ENCODE assay signal across 8 mouse cellular contexts in genomic region chr8:123234918-123235519, GRCm38 (mm10). TPM values are rescaled to one million over a fixed set of nuclear protein-coding genes. Genes with fewer than 3 reads are reported as not detected.
DNase-seq lines count a peak whose midpoint lies in the region; ATAC-seq lines count a peak whose summit lies in the region.

No protein-coding gene starts in this region.

- 42% methylated on average over 13 of the region's 13 CpGs for WGBS in embryonic facial prominence, embryonic 10.5 days
- 30% methylated on average over 13 of the region's 13 CpGs for WGBS in hindbrain, embryonic 16.5 days
- WGBS in liver, embryonic 11.5 days: 38% methylated on average over 13 of the region's 13 CpGs

- DNase-seq in embryo, embryonic 10 days (ENCODE audit: low spot score): peak; percentile 11
- no peak for DNase-seq in embryo, embryonic 9.5 days (ENCODE audit: extremely low spot score)
- DNase-seq in CD4-positive helper T cell, adult 2 months (ENCODE audit: low read depth, low spot score): peak; percentile 44
- DNase-seq in embryonic facial prominence, embryonic 10.5 days (ENCODE audit: low spot score): peak; percentile 23
- no peak for DNase-seq in liver, embryonic 11.5 days (ENCODE audit: low spot score)
- DNase-seq in right cerebral cortex, postnatal 4 days: peak; percentile 42

- H3K4me1 ChIP-seq in embryonic facial prominence, embryonic 10.5 days: peaks cover 30% of the 10 kb centered on the region
- peaks cover 16% of the 10 kb centered on the region for H3K4me1 ChIP-seq in hindbrain, embryonic 16.5 days (ENCODE audit: control insufficient read depth, insufficient read depth, low read depth, low read length)
- H3K4me1 ChIP-seq in liver, embryonic 11.5 days (replicated peaks; ENCODE audit: control insufficient read depth, insufficient read depth, low read length): peaks cover 10% of the 10 kb centered on the region

- ATAC-seq in hindbrain, embryonic 16.5 days: peak; percentile 16; the same call in 1 of the 2 replicates
- no peak for ATAC-seq in liver, embryonic 11.5 days (replicated peaks; ENCODE audit: low FRiP score)
- no peak for ATAC-seq in megakaryocyte progenitor cell, adult 5-6 weeks (replicated peaks; ENCODE audit: poor library complexity)

- no peak overlapping the region; the same call in 1 of the 2 replicates for H3K27ac ChIP-seq in embryonic facial prominence, embryonic 10.5 days (replicated peaks)
- no peak overlapping the region for H3K27ac ChIP-seq in hindbrain, embryonic 16.5 days (ENCODE audit: low read depth, low read length)
- no peak overlapping the region for H3K27ac ChIP-seq in liver, embryonic 11.5 days (ENCODE audit: low read depth, low read length)

- peak overlapping the region; percentile 57 for H3K4me3 ChIP-seq in embryonic facial prominence, embryonic 10.5 days
- H3K4me3 ChIP-seq in hindbrain, embryonic 16.5 days (ENCODE audit: low read length): peak overlapping the region; percentile 54
- peak overlapping the region; percentile 60 for H3K4me3 ChIP-seq in liver, embryonic 11.5 days (ENCODE audit: low read depth, low read length)

- H3K36me3 ChIP-seq in embryonic facial prominence, embryonic 10.5 days (replicated peaks): peaks cover 12% of the 10 kb centered on the region
- no peaks in the 10 kb centered on the region for H3K36me3 ChIP-seq in hindbrain, embryonic 16.5 days (ENCODE audit: control insufficient read depth, insufficient read depth, low read length)
- no peaks in the 10 kb centered on the region for H3K36me3 ChIP-seq in liver, embryonic 11.5 days (ENCODE audit: control insufficient read depth, insufficient read depth, low read length)

- peaks cover 51% of the 10 kb centered on the region for H3K27me3 ChIP-seq in embryonic facial prominence, embryonic 10.5 days (replicated peaks; ENCODE audit: low read depth, poor library complexity, severe bottlenecking)
- H3K27me3 ChIP-seq in hindbrain, embryonic 16.5 days (replicated peaks; ENCODE audit: control insufficient read depth, insufficient read depth, low read length): 0 out of 2 replicates have a peak, but pooled peaks cover 2% of the 10 kb centered on the region
- H3K27me3 ChIP-seq in liver, embryonic 11.5 days (replicated peaks; ENCODE audit: control insufficient read depth, insufficient read depth, low read length): peaks cover 16% of the 10 kb centered on the region

- no peaks in the 10 kb centered on the region for H3K9me3 ChIP-seq in embryonic facial prominence, embryonic 10.5 days
- H3K9me3 ChIP-seq in hindbrain, embryonic 16.5 days (ENCODE audit: control insufficient read depth, low read length): no peaks in the 10 kb centered on the region
- no peaks in the 10 kb centered on the region for H3K9me3 ChIP-seq in liver, embryonic 11.5 days (ENCODE audit: control insufficient read depth, low read length)

- peak overlapping the region; percentile 93 for H3K4me2 ChIP-seq in hindbrain, embryonic 16.5 days (ENCODE audit: low read length)
- H3K4me2 ChIP-seq in liver, embryonic 11.5 days: peak overlapping the region; percentile 99

- H3K9ac ChIP-seq in hindbrain, embryonic 16.5 days (ENCODE audit: low read depth, low read length): peak overlapping the region; percentile 75
- H3K9ac ChIP-seq in liver, embryonic 11.5 days (ENCODE audit: low read depth, low read length): peak overlapping the region; percentile 62; the same call in 1 of the 2 replicates

RNA-seq across cellular contexts. Expression of gene Spata2l, which starts 1.0 kb away (rescaled TPM):
- 1.6 and 3.0 TPM in 2 replicates for polyA plus RNA-seq in embryonic facial prominence, embryonic 10.5 days (2016; fragmentation: Nextera tagmentation; extraction: Ambion mirVana)
- 13.0 and 13.8 TPM in 2 replicates for polyA plus RNA-seq in hindbrain, embryonic 16.5 days (2015; fragmentation: Nextera tagmentation; extraction: Ambion mirVana)
- 2.0 and 2.2 TPM in 2 replicates for polyA plus RNA-seq in liver, embryonic 11.5 days (2014; fragmentation: Nextera tagmentation; extraction: Ambion mirVana)
- 1.7 and 2.1 TPM in 2 replicates for total RNA-seq in megakaryocyte progenitor cell, adult 5-6 weeks (2015)
- total RNA-seq in megakaryocyte progenitor cell, adult 5-6 weeks (2017): 1.2 and 1.7 TPM in 2 replicates

RNA-seq across cellular contexts. Expression of gene Cdk10, which starts 10.4 kb away (rescaled TPM):
- polyA plus RNA-seq in embryonic facial prominence, embryonic 10.5 days (2016; fragmentation: Nextera tagmentation; extraction: Ambion mirVana): 35.1 and 36.4 TPM in 2 replicates
- 47.2 and 53.3 TPM in 2 replicates for polyA plus RNA-seq in hindbrain, embryonic 16.5 days (2015; fragmentation: Nextera tagmentation; extraction: Ambion mirVana)
- 22.8 and 25.0 TPM in 2 replicates for polyA plus RNA-seq in liver, embryonic 11.5 days (2014; fragmentation: Nextera tagmentation; extraction: Ambion mirVana)
- total RNA-seq in megakaryocyte progenitor cell, adult 5-6 weeks (2015): 16.1 and 17.1 TPM in 2 replicates
- total RNA-seq in megakaryocyte progenitor cell, adult 5-6 weeks (2017): 34.9 and 38.6 TPM in 2 replicates

RNA-seq across cellular contexts. Expression of gene Zfp276, which starts 19.0 kb away (rescaled TPM):
- polyA plus RNA-seq in embryonic facial prominence, embryonic 10.5 days (2016; fragmentation: Nextera tagmentation; extraction: Ambion mirVana): 29.4 and 31.1 TPM in 2 replicates
- polyA plus RNA-seq in hindbrain, embryonic 16.5 days (2015; fragmentation: Nextera tagmentation; extraction: Ambion mirVana): 22.4 and 25.2 TPM in 2 replicates
- polyA plus RNA-seq in liver, embryonic 11.5 days (2014; fragmentation: Nextera tagmentation; extraction: Ambion mirVana): 16.0 and 18.8 TPM in 2 replicates
- total RNA-seq in megakaryocyte progenitor cell, adult 5-6 weeks (2015): 6.8 and 8.8 TPM in 2 replicates
- 5.8 and 13.2 TPM in 2 replicates for total RNA-seq in megakaryocyte progenitor cell, adult 5-6 weeks (2017)

RNA-seq across cellular contexts. Expression of gene Vps9d1, which starts 19.1 kb away (rescaled TPM):
- 22.2 and 25.1 TPM in 2 replicates for polyA plus RNA-seq in embryonic facial prominence, embryonic 10.5 days (2016; fragmentation: Nextera tagmentation; extraction: Ambion mirVana)
- polyA plus RNA-seq in hindbrain, embryonic 16.5 days (2015; fragmentation: Nextera tagmentation; extraction: Ambion mirVana): 61.4 and 63.2 TPM in 2 replicates
- 9.2 and 10.7 TPM in 2 replicates for polyA plus RNA-seq in liver, embryonic 11.5 days (2014; fragmentation: Nextera tagmentation; extraction: Ambion mirVana)
- total RNA-seq in megakaryocyte progenitor cell, adult 5-6 weeks (2015): 7.6 and 10.2 TPM in 2 replicates
- 10.3 and 16.2 TPM in 2 replicates for total RNA-seq in megakaryocyte progenitor cell, adult 5-6 weeks (2017)

RNA-seq across cellular contexts. Expression of gene Spata33, which starts 22.4 kb away (rescaled TPM):
- 5.4 and 5.9 TPM in 2 replicates for polyA plus RNA-seq in embryonic facial prominence, embryonic 10.5 days (2016; fragmentation: Nextera tagmentation; extraction: Ambion mirVana)
- polyA plus RNA-seq in hindbrain, embryonic 16.5 days (2015; fragmentation: Nextera tagmentation; extraction: Ambion mirVana): 7.0 and 7.1 TPM in 2 replicates
- 1.4 and 1.7 TPM in 2 replicates for polyA plus RNA-seq in liver, embryonic 11.5 days (2014; fragmentation: Nextera tagmentation; extraction: Ambion mirVana)
- total RNA-seq in megakaryocyte progenitor cell, adult 5-6 weeks (2015): 0.37 and 0.51 TPM in 2 replicates
- total RNA-seq in megakaryocyte progenitor cell, adult 5-6 weeks (2017): 1.9 and 5.0 TPM in 2 replicates

Comparison
In these comparisons a context has a peak if more than half of its experiments do, and no peak if none do; other contexts are left out.
1. DNase-seq: peak in embryo, embryonic 10 days (single experiment), CD4-positive helper T cell, adult 2 months (single experiment), embryonic facial prominence, embryonic 10.5 days (single experiment) and right cerebral cortex, postnatal 4 days (single experiment); none in embryo, embryonic 9.5 days (single experiment) and liver, embryonic 11.5 days (single experiment).
2. Peak in every context shown above with its lines, with median percentiles within 50 percentile points of each other: H3K4me3 ChIP-seq.